21 mouse cellular contexts compared by ENCODE assay signal in genomic region chr13:24943303-24943702, GRCm38 (mm10). TPM values are rescaled to one million over a fixed set of nuclear protein-coding genes. Genes with fewer than 3 reads are reported as not detected.
DNase-seq lines count a peak whose midpoint lies in the region; ATAC-seq and TF ChIP-seq lines count a peak whose summit lies in the region.
"Had no signal": no experiment of that assay in that cellular context is flagged by ENCODE, and none has a peak within 500 bp of the region (broad histone marks: within the 10 kb centered on the region; RNA-seq: fewer than 3 reads in every experiment).

No protein-coding gene starts in this region.

- TF ChIP-seq RAD21 in CH12.LX (IDR thresholded peaks at IDR 0.05; ENCODE audit: low read depth, low read length) = no peak

- 47% methylated on average over 8 of the region's 8 CpGs for WGBS in liver, embryonic 13.5 days (ENCODE audit: insufficient replicate concordance)
- WGBS in liver, embryonic 12.5 days (ENCODE audit: insufficient replicate concordance) = 50% methylated on average over 8 of the region's 8 CpGs
- 39% methylated on average over 8 of the region's 8 CpGs for WGBS in liver, postnatal 0 days (ENCODE audit: insufficient replicate concordance)

- no peaks in the 10 kb centered on the region for H3K79me2 ChIP-seq in CH12.LX (replicated peaks; ENCODE audit: control insufficient read depth, extremely low read depth, insufficient read depth, poor library complexity, severe bottlenecking)

- H3K4me3 ChIP-seq in liver, embryonic 13.5 days (replicated peaks) = no peak overlapping the region
- H3K4me3 ChIP-seq in liver, embryonic 12.5 days = no peak overlapping the region
- H3K4me3 ChIP-seq in CH12.LX (replicated peaks in 1 of 3; ENCODE audit: low read depth in 2 of 3, low read length in 2 of 3, poor library complexity in 1 of 3) = no peak overlapping the region
- peak overlapping the region; percentile 33 for H3K4me3 ChIP-seq in cortical plate, adult 2 months (ENCODE audit: insufficient read depth, low read length)
- peak overlapping the region; percentile 29 for H3K4me3 ChIP-seq in liver, postnatal 0 days (ENCODE audit: low read depth, low read length)
- H3K4me3 ChIP-seq: forebrain, embryonic 10.5 days; forebrain, embryonic 13.5 days; hindbrain, embryonic 12.5 days; hindbrain, embryonic 15.5 days had no signal

- no peak for TF ChIP-seq CTCF in CH12.LX (conservative IDR thresholded peaks at IDR 0.05 in 1 of 2, IDR thresholded peaks at IDR 0.05 in 1 of 2; ENCODE audit: low read depth in 2 of 2, low read length in 2 of 2)
- TF ChIP-seq CTCF in cortical plate, adult 2 months (IDR thresholded peaks at IDR 0.05; ENCODE audit: extremely low read depth, insufficient read depth, low read length) = no peak
- no peak for TF ChIP-seq CTCF in liver, postnatal 0 days (IDR thresholded peaks at IDR 0.05; ENCODE audit: low read depth)

- no peak for TF ChIP-seq POLR2A in CH12.LX (IDR thresholded peaks at IDR 0.05; ENCODE audit: low read depth, low read length)
- TF ChIP-seq POLR2A in cortical plate, adult 2 months (IDR thresholded peaks at IDR 0.05; ENCODE audit: extremely low read depth, insufficient read depth, low read length) = no peak

- H3K27ac ChIP-seq in liver, embryonic 13.5 days = no peak overlapping the region
- H3K27ac ChIP-seq in liver, embryonic 12.5 days = no peak overlapping the region
- H3K27ac ChIP-seq in CH12.LX (ENCODE audit: insufficient read depth, low read depth) = no peak overlapping the region
- H3K27ac ChIP-seq in cortical plate, adult 2 months (ENCODE audit: insufficient read depth, low read length) = no peak overlapping the region
- peak overlapping the region; percentile 77 for H3K27ac ChIP-seq in liver, postnatal 0 days (ENCODE audit: low read depth)
- H3K27ac ChIP-seq: forebrain, embryonic 10.5 days; forebrain, embryonic 13.5 days; hindbrain, embryonic 12.5 days; hindbrain, embryonic 15.5 days had no signal

- dilution Hi-C loops in CH12.LX (cut with MboI; ENCODE audit: extremely low pct_ligation_motif_present, extremely low pct_unique_long_range_greater_than_20kb, low sequenced_read_pairs) = no loop called here

- no peaks in the 10 kb centered on the region for H3K4me1 ChIP-seq in liver, embryonic 13.5 days (replicated peaks)
- H3K4me1 ChIP-seq in liver, embryonic 12.5 days = no peaks in the 10 kb centered on the region
- H3K4me1 ChIP-seq in CH12.LX (ENCODE audit: control insufficient read depth in 1 of 2, insufficient read depth in 2 of 2) = peaks cover 3 to 4% of the 10 kb centered on the region in 2 experiments; a peak in 1 of 4 replicates
- peaks cover 2% of the 10 kb centered on the region; the same call in 1 of the 2 replicates for H3K4me1 ChIP-seq in cortical plate, adult 2 months (ENCODE audit: control insufficient read depth, insufficient read depth, low read length)
- peaks cover 5% of the 10 kb centered on the region; the same call in 1 of the 2 replicates for H3K4me1 ChIP-seq in liver, postnatal 0 days (ENCODE audit: insufficient read depth)

- H3K36me3 ChIP-seq in liver, embryonic 13.5 days = no peaks in the 10 kb centered on the region
- no peaks in the 10 kb centered on the region for H3K36me3 ChIP-seq in liver, embryonic 12.5 days
- no peaks in the 10 kb centered on the region for H3K36me3 ChIP-seq in CH12.LX (replicated peaks in 1 of 2; ENCODE audit: control insufficient read depth in 1 of 2, insufficient read depth in 1 of 2, low read length in 1 of 2)
- no peaks in the 10 kb centered on the region for H3K36me3 ChIP-seq in liver, postnatal 0 days (replicated peaks; ENCODE audit: insufficient read depth, low read length)
- H3K36me3 ChIP-seq: forebrain, embryonic 10.5 days; hindbrain, embryonic 12.5 days; hindbrain, embryonic 15.5 days had no signal

- in situ Hi-C loops in CH12.LX (cut with MboI; ENCODE audit: low pct_ligation_motif_present, low pct_unique_long_range_greater_than_20kb, low sequenced_read_pairs) = no loop called here

- H3K4me2 ChIP-seq in liver, embryonic 13.5 days = peak overlapping the region; percentile 24
- H3K4me2 ChIP-seq in liver, embryonic 12.5 days = no peak overlapping the region; the same call in 1 of the 2 replicates
- 0 out of 2 replicates have a peak overlapping the region, but pooled peaks have one; percentile 37 for H3K4me2 ChIP-seq in CH12.LX (ENCODE audit: insufficient read depth, low read depth, poor library complexity, severe bottlenecking)
- peak overlapping the region; percentile 50 for H3K4me2 ChIP-seq in liver, postnatal 0 days (ENCODE audit: low read depth, low read length)
- H3K4me2 ChIP-seq: heart, embryonic 11.5 days; hindbrain, embryonic 12.5 days had no signal

- peaks cover 14% of the 10 kb centered on the region for H3K27me3 ChIP-seq in liver, embryonic 13.5 days
- H3K27me3 ChIP-seq in liver, embryonic 12.5 days (replicated peaks) = peaks cover 25% of the 10 kb centered on the region
- H3K27me3 ChIP-seq in CH12.LX (replicated peaks) = peaks cover under 1% of the 10 kb centered on the region
- H3K27me3 ChIP-seq in liver, postnatal 0 days (ENCODE audit: insufficient read depth, low read length) = no peaks in the 10 kb centered on the region
- H3K27me3 ChIP-seq: hindbrain, embryonic 12.5 days; hindbrain, embryonic 15.5 days had no signal

- ATAC-seq in liver, embryonic 13.5 days (ENCODE audit: low read depth) = no peak
- ATAC-seq in liver, embryonic 12.5 days = no peak
- peak; percentile 81 for ATAC-seq in liver, postnatal 0 days
- ATAC-seq: activated CD4-positive, CD25-positive, alpha-beta regulatory T cell, adult 4 months; CD4-positive, CD25-positive, alpha-beta regulatory T cell, adult 4 months; forebrain, embryonic 13.5 days; forebrain, embryonic 16.5 days had no signal

- H3K9me3 ChIP-seq in liver, embryonic 13.5 days (replicated peaks) = no peaks in the 10 kb centered on the region
- H3K9me3 ChIP-seq in liver, embryonic 12.5 days (replicated peaks) = no peaks in the 10 kb centered on the region
- H3K9me3 ChIP-seq in CH12.LX (replicated peaks; ENCODE audit: low read length) = no peaks in the 10 kb centered on the region
- H3K9me3 ChIP-seq in liver, postnatal 0 days (ENCODE audit: low read length) = no peaks in the 10 kb centered on the region
- H3K9me3 ChIP-seq: forebrain, embryonic 10.5 days; forebrain, embryonic 13.5 days; hindbrain, embryonic 12.5 days; hindbrain, embryonic 15.5 days had no signal

- DNase-seq in liver, embryonic 13.5 days = no peak
- no peak for DNase-seq in CH12.LX (ENCODE audit: extremely low read depth)
- peak; percentile 53 for DNase-seq in liver, postnatal 0 days
- DNase-seq in cerebellum, postnatal 25 days = no peak
- DNase-seq: adrenal gland, adult 8-10 months; adrenal gland, postnatal 25 days; cerebellum, adult 8-10 months; cerebellum, postnatal 10 days; gastrocnemius, postnatal 10 days; gastrocnemius, postnatal 36 days; heart, adult 11 months had no signal

- H3K9ac ChIP-seq in liver, embryonic 13.5 days = no peak overlapping the region
- no peak overlapping the region for H3K9ac ChIP-seq in liver, embryonic 12.5 days
- no peak overlapping the region for H3K9ac ChIP-seq in CH12.LX (ENCODE audit: insufficient read depth, low read depth)
- H3K9ac ChIP-seq in liver, postnatal 0 days (replicated peaks) = peak overlapping the region; percentile 35
- H3K9ac ChIP-seq: forebrain, embryonic 13.5 days; hindbrain, embryonic 12.5 days; hindbrain, embryonic 15.5 days had no signal

- TF ChIP-seq EP300 in CH12.LX (IDR thresholded peaks at IDR 0.05; ENCODE audit: low read length) = no peak
- no peak for TF ChIP-seq EP300 in liver, postnatal 0 days (IDR thresholded peaks at IDR 0.05; ENCODE audit: low read depth)

TF ChIP-seq in CH12.LX, 34 proteins besides CTCF, POLR2A, EP300 and RAD21 (continues in another document):
- no peak for TF ChIP-seq HCFC1 (IDR thresholded peaks at IDR 0.05; ENCODE audit: low read depth, low read length)
- TF ChIP-seq PAX5 (IDR thresholded peaks at IDR 0.05; ENCODE audit: low read length) = no peak
- TF ChIP-seq E2F4 (IDR thresholded peaks at IDR 0.05; ENCODE audit: insufficient replicate concordance, low read depth, low read length) = no peak
- no peak for TF ChIP-seq UBTF (IDR thresholded peaks at IDR 0.05; ENCODE audit: low read depth, low read length)
- no peak for TF ChIP-seq NRF1 (IDR thresholded peaks at IDR 0.05; ENCODE audit: low read depth, low read length)
- no peak for TF ChIP-seq GABPA (IDR thresholded peaks at IDR 0.05; ENCODE audit: insufficient replicate concordance, low read depth, low read length)
- no peak for TF ChIP-seq ZKSCAN1 (IDR thresholded peaks at IDR 0.05; ENCODE audit: borderline replicate concordance, low read depth, low read length)
- TF ChIP-seq BHLHE40 (IDR thresholded peaks at IDR 0.05; ENCODE audit: low read depth, low read length) = no peak
- no peak for TF ChIP-seq ZNF384 (IDR thresholded peaks at IDR 0.05; ENCODE audit: low read depth, low read length)
- no peak for TF ChIP-seq MXI1 (IDR thresholded peaks at IDR 0.05; ENCODE audit: low read depth, low read length)
- no peak for TF ChIP-seq MAFK (IDR thresholded peaks at IDR 0.05; ENCODE audit: insufficient replicate concordance, low read length)
- TF ChIP-seq JUND (conservative IDR thresholded peaks at IDR 0.05; ENCODE audit: low read depth, low read length) = no peak
- TF ChIP-seq CHD1 (IDR thresholded peaks at IDR 0.05; ENCODE audit: low read depth, low read length) = no peak
- no peak for TF ChIP-seq JUN (IDR thresholded peaks at IDR 0.05; ENCODE audit: insufficient read depth, low read depth, low read length)
- no peak for TF ChIP-seq POLR2AphosphoS2 (IDR thresholded peaks at IDR 0.05; ENCODE audit: low read depth, low read length)
- no peak for TF ChIP-seq CHD2 (IDR thresholded peaks at IDR 0.05; ENCODE audit: low read length)

RNA-seq across cellular contexts. Expression of gene Gpld1, which starts 0.4 kb away (rescaled TPM):
- 2.8 and 3.4 TPM in 2 replicates for polyA plus RNA-seq in liver, embryonic 13.5 days (2015; fragmentation: Nextera tagmentation; extraction: Ambion mirVana)
- 1.8 TPM in 2 replicates for polyA plus RNA-seq in liver, embryonic 12.5 days (2016; fragmentation: Nextera tagmentation; extraction: Ambion mirVana)
- total RNA-seq in CH12.LX (2012; rRNA removed) = 1.0 and 1.4 TPM in 2 replicates
- 0.30 and 0.34 TPM in 2 replicates for total RNA-seq in CH12.LX (2014; rRNA removed)
- 0.23 and 0.57 TPM in 2 replicates for polyA plus RNA-seq in CH12.LX (2012; ENCODE audit: insufficient read length, low read depth)
- polyA plus RNA-seq in cortical plate, adult 2 months (2012; rRNA removed) = 21.7 and 22.6 TPM in 2 replicates
- 52.2 and 59.7 TPM in 2 replicates for polyA plus RNA-seq in liver, postnatal 0 days (2015; fragmentation: Nextera tagmentation; extraction: Ambion mirVana)

RNA-seq across cellular contexts. Expression of gene Aldh5a1, which starts 5.8 kb away (rescaled TPM):
- 2.5 and 3.0 TPM in 2 replicates for polyA plus RNA-seq in liver, embryonic 13.5 days (2015; fragmentation: Nextera tagmentation; extraction: Ambion mirVana)
- 3.0 and 3.4 TPM in 2 replicates for polyA plus RNA-seq in liver, embryonic 12.5 days (2016; fragmentation: Nextera tagmentation; extraction: Ambion mirVana)
- total RNA-seq in CH12.LX (2012; rRNA removed) (1.6 and 2.4 TPM in 2 replicates), CH12.LX (2014; rRNA removed) (0.36 and 0.50 TPM in 2 replicates)
- 0.93 and 1.3 TPM in 2 replicates for polyA plus RNA-seq in CH12.LX (2012; ENCODE audit: insufficient read length, low read depth)
- 39.0 TPM in 2 replicates for polyA plus RNA-seq in cortical plate, adult 2 months (2012; rRNA removed)
- polyA plus RNA-seq in liver, postnatal 0 days (2015; fragmentation: Nextera tagmentation; extraction: Ambion mirVana) = 3.8 and 3.9 TPM in 2 replicates

Comparison
In these comparisons a context has a peak if more than half of its experiments do, and no peak if none do; other contexts are left out.
1. H3K4me3 ChIP-seq: peak in cortical plate, adult 2 months (single experiment) and liver, postnatal 0 days (single experiment); none in liver, embryonic 13.5 days (single experiment), liver, embryonic 12.5 days (single experiment) and CH12.LX (0 of 3).